Comparison of ENCODE assay signal across 12 mouse cellular contexts in genomic region chr10:13688386-13689120, GRCm38 (mm10).
A peak's percentile ranks its signal among the peaks of the same experiment; 100 is the strongest.
DNase-seq lines count a peak whose midpoint lies in the region; ATAC-seq and TF ChIP-seq lines count a peak whose summit lies in the region.
"Had no signal": no experiment of that assay in that cellular context is flagged by ENCODE, and none has a peak within 500 bp of the region (broad histone marks: within the 10 kb centered on the region; RNA-seq: fewer than 3 reads in every experiment).

No protein-coding gene starts in this region.

- TF ChIP-seq CTCF in stomach, postnatal 0 days (IDR thresholded peaks at IDR 0.05; ENCODE audit: low read depth): no peak

- H3K27me3 ChIP-seq in midbrain, embryonic 11.5 days (ENCODE audit: control insufficient read depth, insufficient read depth, low read length): no peaks in the 10 kb centered on the region
- H3K27me3 ChIP-seq in midbrain, embryonic 10.5 days (ENCODE audit: low read depth, poor library complexity, severe bottlenecking): no peaks in the 10 kb centered on the region
- H3K27me3 ChIP-seq in kidney, embryonic 15.5 days: no peaks in the 10 kb centered on the region
- H3K27me3 ChIP-seq in stomach, postnatal 0 days (ENCODE audit: control insufficient read depth, insufficient read depth, low read length): no peaks in the 10 kb centered on the region
- H3K27me3 ChIP-seq: liver, embryonic 12.5 days had no signal

- H3K4me1 ChIP-seq in midbrain, embryonic 11.5 days (ENCODE audit: control insufficient read depth, insufficient read depth, low read length): no peaks in the 10 kb centered on the region
- peaks cover 3% of the 10 kb centered on the region; the same call in 1 of the 2 replicates for H3K4me1 ChIP-seq in midbrain, embryonic 10.5 days
- H3K4me1 ChIP-seq in kidney, embryonic 15.5 days: peaks cover 14% of the 10 kb centered on the region; the same call in 1 of the 2 replicates
- 0 out of 2 replicates have a peak, but pooled peaks cover 3% of the 10 kb centered on the region for H3K4me1 ChIP-seq in stomach, postnatal 0 days (replicated peaks; ENCODE audit: control insufficient read depth, insufficient read depth)

- no peak for ATAC-seq in midbrain, embryonic 11.5 days (ENCODE audit: low FRiP score)
- ATAC-seq in kidney, embryonic 15.5 days (replicated peaks; ENCODE audit: low FRiP score): no peak; the same call in 1 of the 2 replicates
- ATAC-seq in stomach, postnatal 0 days (ENCODE audit: low FRiP score, low TSS enrichment): peak; percentile 29; the same call in 1 of the 2 replicates
- ATAC-seq: liver, embryonic 12.5 days had no signal

- no peak overlapping the region for H3K4me3 ChIP-seq in midbrain, embryonic 11.5 days (ENCODE audit: low read depth, low read length)
- no peak overlapping the region for H3K4me3 ChIP-seq in midbrain, embryonic 10.5 days
- H3K4me3 ChIP-seq in kidney, embryonic 15.5 days (replicated peaks): no peak overlapping the region
- no peak overlapping the region for H3K4me3 ChIP-seq in stomach, postnatal 0 days (ENCODE audit: low read depth, low read length)
- H3K4me3 ChIP-seq: liver, embryonic 12.5 days had no signal

- TF ChIP-seq EP300 in stomach, postnatal 0 days (optimal IDR thresholded peaks at IDR 0.05): no peak

- no peaks in the 10 kb centered on the region for H3K36me3 ChIP-seq in midbrain, embryonic 11.5 days (ENCODE audit: control insufficient read depth, insufficient read depth, low read length)
- no peaks in the 10 kb centered on the region for H3K36me3 ChIP-seq in midbrain, embryonic 10.5 days
- H3K36me3 ChIP-seq in kidney, embryonic 15.5 days: no peaks in the 10 kb centered on the region
- no peaks in the 10 kb centered on the region for H3K36me3 ChIP-seq in stomach, postnatal 0 days (ENCODE audit: control insufficient read depth, insufficient read depth, low read length)
- H3K36me3 ChIP-seq: liver, embryonic 12.5 days had no signal

- H3K9ac ChIP-seq in midbrain, embryonic 11.5 days (ENCODE audit: low read length): no peak overlapping the region
- no peak overlapping the region for H3K9ac ChIP-seq in kidney, embryonic 15.5 days
- no peak overlapping the region for H3K9ac ChIP-seq in stomach, postnatal 0 days (ENCODE audit: low read length)
- H3K9ac ChIP-seq: liver, embryonic 12.5 days had no signal

- WGBS in midbrain, embryonic 11.5 days: 76% methylated on average over 15 of the region's 15 CpGs
- WGBS in midbrain, embryonic 10.5 days: 83% methylated on average over 15 of the region's 15 CpGs
- 54% methylated on average over 15 of the region's 15 CpGs for WGBS in kidney, embryonic 15.5 days
- WGBS in stomach, postnatal 0 days: 28% methylated on average over 15 of the region's 15 CpGs

- H3K9me3 ChIP-seq in midbrain, embryonic 11.5 days (ENCODE audit: control insufficient read depth, low read length): no peaks in the 10 kb centered on the region
- H3K9me3 ChIP-seq in midbrain, embryonic 10.5 days (replicated peaks): no peaks in the 10 kb centered on the region
- no peaks in the 10 kb centered on the region for H3K9me3 ChIP-seq in kidney, embryonic 15.5 days (replicated peaks)
- H3K9me3 ChIP-seq in stomach, postnatal 0 days (ENCODE audit: control insufficient read depth, low read length): no peaks in the 10 kb centered on the region
- H3K9me3 ChIP-seq: liver, embryonic 12.5 days had no signal

- no peak overlapping the region for H3K27ac ChIP-seq in midbrain, embryonic 11.5 days (ENCODE audit: low read depth, low read length)
- H3K27ac ChIP-seq in midbrain, embryonic 10.5 days (replicated peaks): no peak overlapping the region
- peak overlapping the region; percentile 18; the same call in 1 of the 2 replicates for H3K27ac ChIP-seq in kidney, embryonic 15.5 days
- H3K27ac ChIP-seq in stomach, postnatal 0 days (replicated peaks): no peak overlapping the region; the same call in 1 of the 2 replicates
- H3K27ac ChIP-seq: liver, embryonic 12.5 days had no signal

- peak; percentile 86 for DNase-seq in heart, adult 11 months
- DNase-seq in heart, adult 8-10 months (ENCODE audit: low spot score): no peak
- peak; percentile 45 for DNase-seq in midbrain, embryonic 11.5 days (ENCODE audit: low spot score, missing footprints)
- no peak for DNase-seq in midbrain, embryonic 10.5 days (ENCODE audit: low spot score)
- no peak for DNase-seq in stomach, postnatal 0 days (ENCODE audit: low spot score)
- DNase-seq in adipocyte (ENCODE audit: low spot score): no peak
- DNase-seq in thymus, postnatal 10 days (ENCODE audit: low spot score in 2 of 2): no peak
- DNase-seq: adrenal gland, adult 2 months; embryo, embryonic 11 days; spleen, adult 18-20 months had no signal

- H3K4me2 ChIP-seq in midbrain, embryonic 11.5 days: no peak overlapping the region
- no peak overlapping the region for H3K4me2 ChIP-seq in kidney, embryonic 15.5 days
- no peak overlapping the region for H3K4me2 ChIP-seq in stomach, postnatal 0 days (replicated peaks; ENCODE audit: low read depth)
- H3K4me2 ChIP-seq: liver, embryonic 12.5 days had no signal

Comparison
In these comparisons a context has a peak if more than half of its experiments do, and no peak if none do; other contexts are left out.
1. DNase-seq: peak in heart, adult 11 months (single experiment) and midbrain, embryonic 11.5 days (single experiment); none in heart, adult 8-10 months (single experiment), midbrain, embryonic 10.5 days (single experiment), stomach, postnatal 0 days (single experiment), adipocyte (single experiment) and thymus, postnatal 10 days (0 of 2).